Mouse (Mus musculus) left cerebral cortex, adult 11 months (tissue): Measurements from ENCODE around the gene Mpped2.

Experiments used
- DNase-seq: peaks from one replicate; pipeline ENCODE4 v3.0.0; 2022; ENCODE audit warnings: low spot score

Mpped2 gene

DNA sequence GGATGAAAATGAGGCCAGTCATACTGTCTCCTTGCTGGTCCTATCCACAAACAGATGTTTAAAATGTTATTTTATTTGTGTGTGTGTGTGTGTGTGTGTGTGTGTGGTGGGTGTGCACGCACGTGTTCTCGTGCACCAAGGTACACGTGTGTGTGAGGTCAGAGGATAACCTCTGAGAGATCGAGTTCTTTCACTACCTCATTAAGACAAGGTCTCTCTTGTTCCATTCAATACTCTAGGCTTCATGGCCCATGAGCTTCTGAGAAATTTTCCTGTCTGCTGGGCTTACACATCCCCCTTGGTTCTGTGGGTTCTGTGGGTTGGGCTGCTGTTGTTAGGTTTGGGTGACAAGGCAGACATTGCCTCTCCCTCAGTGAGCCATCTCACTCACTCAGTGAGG lies 12.6 kb downstream of the Mpped2 start:
- no peak for DNase-seq

DNA sequence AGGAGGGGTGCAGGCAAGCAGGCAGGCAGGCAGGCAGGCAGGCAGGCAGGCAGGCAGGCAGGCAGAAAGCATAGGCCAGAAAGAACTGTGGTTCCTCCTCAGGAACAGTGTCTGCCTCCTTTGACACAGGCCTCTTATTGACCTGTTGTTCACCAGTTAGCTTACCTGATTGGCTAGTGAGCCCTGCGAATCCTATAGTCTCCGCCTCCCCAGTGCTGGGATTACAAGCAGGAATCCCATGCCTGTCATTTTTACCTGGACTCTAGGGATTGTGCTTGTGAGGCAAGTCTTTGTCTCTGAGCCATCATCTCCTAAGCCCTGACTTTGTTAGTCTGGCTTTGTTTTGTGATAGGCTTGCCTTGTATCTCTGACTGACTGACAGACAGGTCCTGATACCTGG lies 14.1 kb downstream of the Mpped2 start:
- no peak for DNase-seq

DNA sequence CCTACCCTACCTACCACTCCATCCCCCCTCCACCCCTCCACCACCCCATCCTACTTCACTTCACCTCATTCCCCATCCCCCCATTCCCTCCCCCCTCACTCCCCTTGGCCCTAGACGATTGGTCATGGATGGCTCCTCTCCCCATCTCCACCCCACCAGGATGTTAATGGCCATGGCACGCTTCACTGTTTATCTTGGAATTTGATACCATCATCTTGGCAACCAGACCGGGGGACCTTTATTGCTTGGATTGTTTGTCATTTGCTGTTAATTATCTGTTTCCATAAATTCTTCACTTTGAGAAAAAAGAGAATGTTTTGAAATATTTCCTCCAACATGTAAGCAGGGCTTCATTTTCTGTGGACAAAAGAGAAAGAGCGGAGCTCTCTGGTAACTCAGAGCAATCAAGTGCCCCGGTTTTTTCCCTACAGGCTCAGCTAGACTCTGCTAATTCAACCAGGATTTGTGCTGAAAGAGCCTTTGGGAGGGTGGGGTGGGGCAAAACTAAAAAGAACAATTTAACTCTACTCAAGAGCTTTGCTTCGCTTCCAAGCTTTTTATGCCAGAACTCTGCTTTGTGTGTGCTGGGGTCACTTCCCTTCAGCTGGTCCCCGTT lies 17.9 kb downstream of the Mpped2 start:
- no peak for DNase-seq

- DNase-seq = no peak
Measured at GRCm38 (mm10) chr2:106711506-106711905, 18.4 kb downstream of the Mpped2 start.

- no peak for DNase-seq
Measured at GRCm38 (mm10) chr2:106713151-106713550, 20.1 kb downstream of the Mpped2 start.

DNA sequence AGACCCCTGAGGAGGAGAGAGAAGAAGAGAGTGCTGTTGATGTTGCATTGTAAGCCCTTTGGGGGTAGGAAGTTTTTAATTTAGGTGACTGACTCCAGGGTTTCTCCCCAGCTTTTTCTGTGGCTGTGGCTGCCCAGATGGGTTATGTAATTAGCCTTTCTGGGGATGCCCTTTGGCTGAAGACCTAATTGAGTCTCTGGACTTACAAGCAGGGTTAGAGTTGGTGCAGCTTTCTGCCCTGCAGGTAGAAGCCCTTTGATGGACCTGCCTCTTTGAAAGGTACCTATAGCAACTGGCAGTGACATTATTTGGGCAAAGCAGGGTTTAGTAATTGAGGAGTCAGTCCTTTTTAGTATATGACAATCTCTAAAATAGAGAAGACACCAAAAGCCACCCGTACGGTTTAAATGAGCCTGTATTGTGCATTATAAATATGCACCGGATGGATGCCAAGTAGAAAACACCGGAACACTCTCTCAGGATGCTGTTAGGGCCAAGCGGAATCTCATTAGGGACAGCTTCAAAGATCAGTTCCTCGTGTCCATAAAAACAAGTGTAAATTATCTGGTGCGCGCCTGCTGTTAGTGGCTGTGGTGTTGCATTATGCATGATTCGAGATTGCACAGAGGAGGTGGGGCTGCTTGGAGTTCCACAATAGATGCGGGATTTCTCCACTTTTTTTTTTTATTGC lies 22.8 kb downstream of the Mpped2 start:
- DNase-seq = no peak

- DNase-seq = no peak
Measured at GRCm38 (mm10) chr2:106716365-106716717, 23.3 kb downstream of the Mpped2 start.

GRCm38 (mm10) chr2:106718888-106719287 lies 25.8 kb downstream of the Mpped2 start:
- DNase-seq = no peak

- DNase-seq = no peak
Measured at GRCm38 (mm10) chr2:106719434-106719833, 26.4 kb downstream of the Mpped2 start.

- DNase-seq = no peak
Measured at GRCm38 (mm10) chr2:106720644-106721043, 27.6 kb downstream of the Mpped2 start.

DNA sequence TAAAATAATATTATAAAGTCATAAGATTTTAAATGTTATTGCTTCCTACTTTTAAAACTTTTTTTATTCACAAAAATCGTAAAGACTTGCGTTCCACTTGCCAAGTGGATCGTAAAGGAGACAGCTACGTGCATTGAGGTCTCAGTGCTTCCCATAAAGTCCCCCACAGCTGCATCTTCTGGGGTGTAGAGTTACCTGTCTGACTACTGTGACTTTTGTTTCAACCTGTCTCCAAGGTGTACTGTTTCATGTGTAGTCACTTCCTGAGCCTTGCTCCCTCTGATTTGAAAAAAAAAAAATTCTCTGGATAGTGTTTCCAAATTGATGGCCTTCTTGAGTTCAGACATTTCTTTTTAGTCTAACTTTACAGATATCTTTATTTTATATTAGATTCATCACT lies 29.0 kb downstream of the Mpped2 start:
- DNase-seq = no peak

GRCm38 (mm10) chr2:106729951-106730564 lies 37.0 kb downstream of the Mpped2 start:
- no peak for DNase-seq

DNA sequence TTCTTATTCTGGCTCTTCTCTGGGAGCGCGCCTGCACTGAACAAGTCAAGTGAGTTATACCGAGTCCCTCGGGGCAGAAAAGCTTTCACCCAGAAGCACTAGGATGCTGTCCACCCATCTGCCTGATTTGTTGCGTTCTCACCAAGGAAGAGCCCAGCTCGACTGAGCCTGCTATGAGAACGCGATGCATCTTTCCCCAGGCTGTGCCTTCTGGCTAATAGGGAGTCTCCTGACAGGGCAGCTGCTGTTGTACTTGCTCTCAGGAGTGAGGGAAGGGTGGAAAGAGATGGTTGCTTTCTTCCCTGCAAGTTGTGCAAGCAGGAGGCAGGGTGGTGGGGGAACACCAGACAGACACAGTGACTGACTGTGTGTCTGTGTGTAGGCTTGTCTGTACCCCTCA lies 37.5 kb downstream of the Mpped2 start:
- DNase-seq = no peak

DNA sequence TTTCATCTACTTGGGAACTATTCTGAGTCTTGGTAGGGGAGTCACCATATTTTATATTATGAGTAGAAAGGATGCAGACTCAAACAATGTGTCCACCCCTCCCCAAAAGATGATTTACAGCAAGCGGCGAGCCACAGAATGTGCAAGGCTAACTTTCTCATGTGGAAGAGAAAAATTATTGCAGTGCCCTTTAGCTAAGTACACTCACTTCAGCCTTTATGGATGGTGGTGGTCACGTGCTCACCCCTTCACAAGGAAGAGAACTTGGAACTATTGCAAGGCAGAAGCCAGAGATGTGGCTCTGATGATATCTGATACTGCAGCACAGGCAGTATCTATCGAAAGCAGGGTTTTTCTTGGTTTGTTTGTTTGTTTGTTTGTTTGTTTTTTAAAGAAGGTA lies 38.4 kb downstream of the Mpped2 start:
- no peak for DNase-seq

DNA sequence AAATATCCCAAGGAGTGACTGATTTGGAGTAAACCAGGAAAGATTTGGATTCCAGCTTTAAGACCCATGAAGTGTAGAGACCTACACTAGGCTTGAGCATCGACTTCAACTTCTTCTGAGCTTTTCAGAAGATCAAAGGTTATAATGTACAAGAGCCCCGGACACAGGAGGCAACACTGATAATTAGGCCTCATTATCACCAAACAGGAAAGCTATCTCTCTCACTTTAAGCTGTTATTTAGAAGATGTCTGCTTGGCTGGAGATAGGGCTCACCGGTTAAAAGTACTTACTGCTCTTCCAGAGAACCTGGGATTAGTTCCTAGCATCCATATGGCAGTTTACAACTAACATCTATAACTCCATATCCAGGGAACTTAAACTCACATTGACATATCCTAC lies 39.1 kb downstream of the Mpped2 start:
- DNase-seq = no peak

DNA sequence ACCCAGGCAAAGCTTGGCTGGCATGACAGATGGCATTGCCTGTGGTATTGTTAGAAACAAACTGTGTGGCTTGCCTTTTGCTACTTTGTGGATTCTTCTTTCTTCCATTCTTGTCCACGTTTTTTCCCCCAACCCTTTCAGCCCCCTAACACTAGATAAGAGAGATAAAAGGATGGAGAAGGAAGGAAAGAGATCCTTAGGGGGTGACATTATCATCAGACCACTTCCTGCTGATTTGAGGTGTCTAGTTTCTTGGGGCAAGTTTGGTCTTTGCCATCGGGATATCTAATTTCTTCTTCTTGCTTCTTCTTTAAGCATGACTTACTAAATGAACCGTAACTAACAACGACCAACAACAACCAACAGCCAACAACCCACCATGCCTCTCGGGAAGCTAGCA lies 40.3 kb downstream of the Mpped2 start:
- no peak for DNase-seq

- DNase-seq = no peak
Measured at GRCm38 (mm10) chr2:106734004-106734403, 40.9 kb downstream of the Mpped2 start.

DNA sequence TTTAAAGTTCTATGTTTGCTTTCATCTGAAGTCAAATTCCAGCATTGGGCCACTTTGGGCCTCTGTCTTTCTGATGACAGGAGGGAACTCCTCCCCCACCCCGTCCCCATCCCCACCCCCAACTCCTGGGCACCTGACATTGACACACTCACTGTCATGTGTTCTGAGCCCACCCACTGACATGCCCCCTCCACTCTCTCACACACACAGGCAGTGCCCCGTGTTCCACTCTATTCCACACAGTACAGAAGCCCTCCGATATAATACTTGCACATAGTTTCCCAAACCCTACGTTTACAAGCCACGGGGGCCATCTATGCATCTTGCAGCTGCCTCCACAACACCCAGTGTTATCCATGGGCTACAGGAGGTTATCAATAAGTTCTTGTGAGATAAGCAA lies 42.1 kb downstream of the Mpped2 start:
- DNase-seq = no peak

- no peak for DNase-seq
Measured at GRCm38 (mm10) chr2:106735792-106736359, 42.8 kb downstream of the Mpped2 start.

DNA sequence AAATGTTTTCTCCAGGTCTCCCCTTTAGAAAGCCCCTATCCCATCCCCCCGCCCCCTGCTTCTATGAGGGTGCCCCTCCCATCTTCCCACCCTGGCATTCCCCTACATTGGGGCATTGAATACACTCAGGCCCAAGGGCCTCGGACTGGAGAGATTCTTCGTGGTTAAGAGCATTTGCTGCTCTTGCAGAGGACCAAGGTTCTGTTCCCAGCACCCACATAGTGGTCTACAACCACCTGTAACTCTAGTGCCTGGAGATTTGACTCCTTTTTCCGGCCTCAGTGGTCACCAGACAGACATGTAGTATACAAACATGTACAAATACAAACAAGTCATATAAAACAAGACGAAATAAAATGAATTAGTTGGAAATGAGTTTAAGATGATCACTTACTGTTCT lies 45.9 kb downstream of the Mpped2 start:
- no peak for DNase-seq

- no peak for DNase-seq
Measured at GRCm38 (mm10) chr2:106744086-106744485, 51.0 kb downstream of the Mpped2 start.

DNA sequence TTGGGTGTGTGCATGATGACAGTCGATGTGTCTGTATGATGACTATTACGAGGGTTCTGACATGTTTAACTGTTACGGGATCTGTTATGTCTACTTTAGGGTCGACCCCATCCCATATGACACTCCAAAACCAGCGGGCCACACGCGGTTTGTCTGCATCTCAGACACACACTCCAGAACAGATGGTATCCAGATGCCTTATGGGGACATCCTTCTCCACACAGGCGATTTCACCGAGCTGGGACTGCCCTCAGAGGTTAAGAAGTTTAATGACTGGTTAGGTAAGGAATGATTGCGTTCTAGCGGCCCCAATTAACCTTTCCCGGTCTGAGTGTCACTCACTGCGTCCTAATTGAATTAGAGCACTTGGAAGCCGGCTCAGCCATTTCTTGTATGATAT lies 51.5 kb downstream of the Mpped2 start:
- DNase-seq = no peak

- DNase-seq = no peak
Measured at GRCm38 (mm10) chr2:106745364-106745763, 52.3 kb downstream of the Mpped2 start.
